Mouse (Mus musculus) small intestine, adult 2 months (tissue): Measurements from ENCODE around the gene Mmp9. TPM values are rescaled to one million over a fixed set of nuclear protein-coding genes. Genes with fewer than 3 reads are reported as not detected.

Experiments used
- H3K27ac ChIP-seq: fragments of 200-500 bp; 2 replicates; pipeline ENCODE4 v1.5.1; 2012; ENCODE audit warnings: low read depth, low read length, control low read depth, inconsistent platforms; ENCODE audit not compliant: insufficient read depth
- H3K27me3 ChIP-seq: fragments of 200-500 bp; 2 replicates; pipeline ENCODE4 v1.6.1; 2012; ENCODE audit warnings: mild to moderate bottlenecking, moderate library complexity, low read length, inconsistent platforms; ENCODE audit not compliant: control insufficient read depth, insufficient read depth
- H3K36me3 ChIP-seq: fragments of 200-500 bp; 2 replicates; pipeline ENCODE4 v1.6.1; 2012; ENCODE audit warnings: mild to moderate bottlenecking, low read length, control low read depth, inconsistent platforms; ENCODE audit not compliant: control insufficient read depth, insufficient read depth
- H3K4me1 ChIP-seq: fragments of 200-500 bp; 2 replicates; pipeline ENCODE4 v1.6.1; 2012; ENCODE audit warnings: low read length, inconsistent platforms, mixed read lengths; ENCODE audit not compliant: control insufficient read depth, insufficient read depth, insufficient read length
- H3K4me3 ChIP-seq: fragments of 200-500 bp; 2 replicates; pipeline ENCODE4 v1.5.1; 2012; ENCODE audit warnings: low read depth, mild to moderate bottlenecking, control low read depth, inconsistent platforms, low read length, moderate library complexity
- CTCF ChIP-seq: fragments of 200-500 bp; IDR thresholded peaks from 2 replicates; pipeline ENCODE4 v1.5.1; 2012; ENCODE audit warnings: low read depth, mild to moderate bottlenecking, control low read depth, inconsistent platforms, low read length, moderate library complexity, mixed read lengths; ENCODE audit not compliant: insufficient replicate concordance, insufficient read length; ENCODE audit errors: extremely low read depth
- POLR2A ChIP-seq: fragments of 200-500 bp; IDR thresholded peaks from 2 replicates; pipeline ENCODE4 v1.6.1; 2012; ENCODE audit warnings: low read depth, mild to moderate bottlenecking, control low read depth, inconsistent platforms, low read length, moderate library complexity
- WGBS: fragments of 180-500 bp; shearing (Covaris S2); methylation state at CpG from one replicate; pipeline ENCODE4 v1.1.7; 2018; 5-methylcytosine and 5-hydroxymethylcytosine counted together
- polyA plus RNA-seq: library from polyadenylated mRNA; depleted of rRNA; stranded (reverse); fragments of >200 nt; gene quantifications from 2 replicates; pipeline ENCODE4 v1.2.3, GENCODE M21; 2012

Gene Mmp9
- polyA plus RNA-seq, 1 experiment: 12.1 TPM

- TF ChIP-seq POLR2A (no peak), CTCF (peak; percentile 83)
- no peaks in the 10 kb centered on the region for H3K27me3 ChIP-seq
- 38% methylated on average over 11 of the region's 11 CpGs for WGBS
Observed at GRCm38 (mm10) chr2:164924100-164924857, 16.3 kb upstream of the Mmp9 start.

DNA sequence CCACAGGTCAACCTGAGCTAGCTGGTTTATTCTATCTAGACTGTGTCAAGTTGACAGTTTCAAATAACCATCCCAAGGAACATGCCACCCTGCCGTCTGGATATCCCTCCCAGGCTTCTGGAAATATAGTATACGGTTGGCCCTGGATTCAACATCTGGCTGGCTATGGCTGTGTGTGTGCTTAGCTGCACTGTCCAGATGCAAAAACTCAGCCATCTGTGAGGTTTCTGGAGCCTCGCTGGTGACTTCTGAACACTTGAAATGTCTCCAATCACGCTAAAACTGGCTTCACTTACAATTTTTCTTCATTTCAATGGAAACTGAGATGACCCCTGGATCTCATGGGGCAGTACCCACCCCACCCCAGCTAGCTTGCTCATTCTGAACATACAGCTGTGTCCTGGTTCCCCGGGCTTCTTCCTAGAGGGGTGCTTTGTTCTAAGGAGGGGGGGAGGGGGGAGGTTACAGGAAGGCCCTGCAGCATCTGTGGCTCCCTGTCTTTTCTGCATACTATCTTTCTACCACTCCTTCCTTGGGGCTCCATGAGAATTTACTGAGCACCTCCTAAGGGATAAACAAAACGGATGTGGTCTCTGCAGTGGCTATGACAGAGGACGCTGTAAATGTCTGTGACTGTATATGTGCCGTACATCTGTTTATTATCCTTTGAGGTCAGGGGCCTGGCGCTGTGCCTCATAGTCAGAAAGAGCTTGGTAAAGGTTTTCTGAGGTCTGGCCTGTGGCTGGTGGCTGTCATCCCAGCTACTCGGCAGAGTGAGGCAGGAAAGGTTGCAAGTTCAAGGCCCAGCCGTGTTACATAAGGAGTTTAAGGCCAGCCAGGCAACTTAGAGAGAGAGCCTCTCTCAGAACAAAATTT lies 9.6 kb upstream of the Mmp9 start:
- H3K4me1 ChIP-seq: no peaks in the 10 kb centered on the region
- 53% methylated on average over 11 of the region's 11 CpGs for WGBS
- no peaks in the 10 kb centered on the region for H3K27me3 ChIP-seq
- H3K4me3 ChIP-seq: no peak overlapping the region
- TF ChIP-seq CTCF (no peak), POLR2A (no peak)
- H3K36me3 ChIP-seq: no peaks in the 10 kb centered on the region
- no peak overlapping the region for H3K27ac ChIP-seq

More at GRCm38 (mm10) chr2:164924100-164924857, 16.3 kb upstream of the Mmp9 start:
- Histone ChIP-seq H3K27ac (no peak overlapping the region), H3K36me3 (no peaks in the 10 kb centered on the region), H3K4me3 (no peak overlapping the region), H3K4me1 (no peaks in the 10 kb centered on the region)

- WGBS: 40% methylated on average over 8 of the region's 10 CpGs
- Histone ChIP-seq H3K4me1 (peaks cover 3% of the 10 kb centered on the region; the same call in 1 of the 2 replicates), H3K36me3 (no peaks in the 10 kb centered on the region), H3K4me3 (no peak overlapping the region), H3K27ac (no peak overlapping the region), H3K27me3 (0 out of 2 replicates have a peak, but pooled peaks cover 4% of the 10 kb centered on the region)
- TF ChIP-seq POLR2A (no peak), CTCF (no peak)
Observed at GRCm38 (mm10) chr2:164933534-164933933, 7.0 kb upstream of the Mmp9 start.

DNA sequence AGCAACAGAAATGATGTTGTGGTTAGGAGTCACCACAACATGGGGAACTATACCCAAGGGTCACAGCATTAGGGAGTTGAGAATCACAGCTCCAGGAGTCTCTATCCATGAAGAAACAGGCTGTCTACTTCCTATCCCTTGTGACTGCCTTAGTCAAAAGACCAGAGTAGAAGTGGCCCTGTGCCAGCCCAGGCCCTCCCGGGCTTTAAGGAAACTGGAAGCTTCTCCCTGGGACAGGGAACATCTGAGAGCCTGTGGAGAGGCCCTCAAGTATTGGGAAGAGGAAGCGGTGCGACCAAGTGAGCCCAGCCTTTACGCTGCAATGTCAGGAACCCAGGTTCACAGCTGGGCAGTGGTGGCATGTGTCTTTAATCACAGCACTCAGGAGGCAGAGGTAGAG lies 4.6 kb upstream of the Mmp9 start:
- H3K4me3 ChIP-seq: no peak overlapping the region

DNA sequence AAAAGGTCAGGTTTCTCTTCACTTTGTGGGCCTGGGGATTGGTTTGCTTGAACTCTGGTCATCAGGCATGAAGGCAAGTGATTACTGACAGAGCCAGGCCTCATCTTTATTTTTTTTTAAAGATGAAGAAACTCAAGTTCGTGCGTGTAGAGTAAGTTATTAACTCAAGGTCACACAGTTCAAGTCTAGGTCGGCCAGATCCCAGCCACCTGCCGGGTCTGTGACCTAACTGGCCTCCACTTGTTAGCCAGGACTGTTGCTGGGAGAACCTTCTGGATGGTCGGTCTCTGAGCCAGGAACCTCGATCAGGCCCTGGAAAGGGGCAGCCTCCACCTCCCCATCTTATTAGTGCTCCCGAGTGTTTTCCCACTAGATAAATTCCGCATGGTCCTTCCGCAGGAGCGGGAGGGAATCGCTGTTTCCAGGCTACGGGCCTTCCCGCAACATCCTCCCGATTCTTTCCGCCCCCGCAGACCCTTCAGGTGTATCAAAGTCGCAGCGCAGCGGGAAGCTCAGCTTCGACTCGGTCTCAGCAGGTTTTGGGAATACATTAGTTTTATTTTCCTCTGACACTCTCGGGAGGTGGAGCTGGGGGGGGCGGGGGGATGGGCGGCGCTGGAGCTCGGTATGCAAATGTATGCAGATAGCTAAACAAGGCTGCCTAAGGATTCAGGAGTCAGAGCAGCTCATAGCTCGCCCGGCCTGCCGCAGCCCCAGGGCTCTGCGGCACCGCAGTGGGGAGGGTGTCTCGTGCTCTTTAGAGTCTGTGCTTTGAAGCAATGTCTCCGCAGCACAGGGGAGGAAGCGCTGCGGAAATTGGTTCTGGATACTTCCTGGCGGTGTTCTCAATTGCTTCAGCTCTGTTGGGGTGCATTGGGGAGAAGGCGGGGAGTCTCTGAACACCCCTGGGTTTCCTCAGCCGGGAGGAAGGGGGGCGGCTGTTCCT lies 2.2 kb upstream of the Mmp9 start:
- Histone ChIP-seq H3K27ac (no peak overlapping the region), H3K27me3 (peaks cover 22% of the 10 kb centered on the region), H3K4me3 (peak overlapping the region; percentile 53), H3K36me3 (no peaks in the 10 kb centered on the region), H3K4me1 (peaks cover 3% of the 10 kb centered on the region)
- TF ChIP-seq CTCF (no peak), POLR2A (no peak)
- 5% methylated on average over 39 of the region's 39 CpGs for WGBS

More for the DNA sequence above, 4.6 kb upstream of the Mmp9 start:
- WGBS: 41% methylated on average over 4 of the region's 4 CpGs
- TF ChIP-seq POLR2A: no peak
- no peak for TF ChIP-seq CTCF
- Histone ChIP-seq H3K27ac (no peak overlapping the region), H3K4me1 (peaks cover 3% of the 10 kb centered on the region; the same call in 1 of the 2 replicates), H3K36me3 (no peaks in the 10 kb centered on the region), H3K27me3 (peaks cover 19% of the 10 kb centered on the region)

GRCm38 (mm10) chr2:164939106-164939505 lies 1.5 kb upstream of the Mmp9 start:
- Histone ChIP-seq H3K36me3 (no peaks in the 10 kb centered on the region), H3K4me1 (peaks cover 3% of the 10 kb centered on the region), H3K27ac (no peak overlapping the region), H3K27me3 (peaks cover 22% of the 10 kb centered on the region), H3K4me3 (peak overlapping the region; percentile 53)
- WGBS: 12% methylated on average over 11 of the region's 11 CpGs
- TF ChIP-seq CTCF (no peak), POLR2A (no peak)
